Mouse (Mus musculus) thymus, adult 18-20 months (tissue): ENCODE data around the gene Lhx9.

Source experiments
- DNase-seq, 2 experiments: peaks; one replicate each; pipeline ENCODE4 v3.0.0; 2022; ENCODE audit warnings: mixed read lengths in 2 of 2

The Lhx9 gene

GRCm38 (mm10) chr1:138839809-138840430 lies 8.5 kb downstream of the Lhx9 start:
- no peak for DNase-seq

- no peak for DNase-seq
Observed at GRCm38 (mm10) chr1:138839291-138839690, 9.1 kb downstream of the Lhx9 start.

GRCm38 (mm10) chr1:138837786-138838743 lies 10.3 kb downstream of the Lhx9 start:
- no peak for DNase-seq

GRCm38 (mm10) chr1:138835355-138835900 lies 12.9 kb downstream of the Lhx9 start:
- no peak for DNase-seq

- no peak for DNase-seq
Observed at GRCm38 (mm10) chr1:138831309-138831708, 17.1 kb downstream of the Lhx9 start.

GRCm38 (mm10) chr1:138826841-138827240 lies 21.5 kb downstream of the Lhx9 start:
- DNase-seq: no peak

GRCm38 (mm10) chr1:138822985-138823322 lies 25.4 kb downstream of the Lhx9 start:
- no peak for DNase-seq

GRCm38 (mm10) chr1:138822255-138822984 lies 26.0 kb downstream of the Lhx9 start:
- DNase-seq: no peak

- no peak for DNase-seq
Observed at GRCm38 (mm10) chr1:138801732-138802131, 46.6 kb downstream of the Lhx9 start.

- no peak for DNase-seq
Observed at GRCm38 (mm10) chr1:138801296-138801695, 47.1 kb downstream of the Lhx9 start.

- DNase-seq: no peak
Observed at GRCm38 (mm10) chr1:138799692-138800314, 48.6 kb downstream of the Lhx9 start.

- DNase-seq: no peak
Observed at GRCm38 (mm10) chr1:138798110-138798509, 50.3 kb downstream of the Lhx9 start.

- peak; percentile 59 to 74 for DNase-seq
Observed at GRCm38 (mm10) chr1:138785856-138786255, 62.5 kb downstream of the Lhx9 start.

- DNase-seq: no peak
Observed at GRCm38 (mm10) chr1:138784019-138784418, 64.4 kb downstream of the Lhx9 start.
